Mouse (Mus musculus) spleen, postnatal 0 days (tissue): ENCODE data around the gene Hes2. TPM values are rescaled to one million over a fixed set of nuclear protein-coding genes. Genes with fewer than 3 reads are reported as not detected.

Experiments used
- polyA plus RNA-seq: library from polyadenylated mRNA; unstranded; fragments of >200 nt; fragmentation: Nextera tagmentation; extraction: Ambion mirVana; gene quantifications from 2 replicates; pipeline ENCODE4 v1.2.1, GENCODE M21; 2015

Gene Hes2
- polyA plus RNA-seq, result not detected in 2 replicates

DNA sequence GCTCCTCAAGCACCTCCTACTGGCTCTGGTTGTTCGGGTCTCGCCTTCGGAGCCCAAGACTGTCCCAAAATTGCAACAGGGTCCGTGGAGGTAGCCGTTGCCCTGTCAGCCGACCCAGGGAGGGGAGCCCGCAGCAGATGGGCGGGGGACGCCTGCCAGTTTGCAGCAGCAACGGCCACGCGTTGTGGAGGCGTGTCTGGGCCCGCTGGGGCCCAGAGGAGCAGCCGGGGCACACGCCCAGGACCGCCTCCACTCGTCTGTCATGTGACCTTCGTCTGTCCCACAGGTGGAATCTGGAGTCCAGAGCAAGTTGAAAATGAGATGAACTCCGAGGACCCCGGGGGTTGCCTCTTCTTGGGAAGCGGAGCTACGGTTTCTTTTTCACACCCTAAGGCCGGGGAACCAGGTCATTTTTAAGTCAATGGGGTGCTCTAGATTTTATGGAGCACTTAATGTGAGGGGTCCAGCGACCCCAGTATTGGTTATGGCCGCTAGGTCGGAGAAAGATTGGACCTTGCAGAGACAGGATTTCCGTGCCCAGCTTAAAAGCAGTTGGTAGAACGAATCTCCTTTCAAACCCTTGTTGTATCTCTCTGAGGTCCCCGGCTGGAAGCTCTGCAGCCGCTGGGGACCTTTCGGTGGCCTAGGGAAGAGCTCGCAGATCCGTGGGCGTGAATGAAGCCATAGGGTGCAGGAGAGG, at the start of gene Hes2:
Hes2 (plus strand) TSS at position 283 of the 700 bp plus-strand sequence.

DNA sequence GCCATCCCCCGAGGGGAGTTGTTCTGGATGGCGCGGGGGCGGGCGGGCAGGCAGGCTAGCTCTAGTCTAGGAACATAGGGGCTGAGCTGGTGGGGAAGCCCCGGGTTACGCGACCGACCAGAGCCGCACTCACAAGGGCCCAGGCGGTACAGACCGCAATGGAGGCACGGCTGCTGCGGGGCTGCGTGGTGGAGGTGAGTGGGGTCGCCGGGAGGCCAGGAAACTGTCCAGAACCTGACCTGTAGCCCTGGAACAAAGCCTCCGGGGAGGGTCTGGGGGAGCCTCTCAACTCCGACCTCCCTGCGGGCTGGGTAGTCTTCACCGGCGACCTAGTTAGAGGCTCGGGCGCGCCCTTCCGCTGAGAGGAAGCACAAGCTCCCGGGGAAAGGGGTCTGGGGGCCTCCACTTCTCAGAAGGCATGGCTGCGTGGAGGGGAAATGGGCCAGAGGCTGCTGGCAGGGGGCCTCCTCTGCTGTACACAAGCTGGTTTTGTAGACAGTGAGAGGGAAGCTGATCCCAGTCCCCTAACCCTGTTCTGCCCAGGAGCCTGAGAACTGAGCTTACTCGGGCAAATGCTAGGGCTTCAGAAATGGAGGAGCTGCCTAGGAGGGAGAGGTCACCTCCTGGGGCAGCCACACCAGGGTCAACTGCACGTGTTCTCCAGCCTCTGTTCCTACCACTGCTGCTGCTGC, 42.6 kb upstream of the Hes2 start, which contains the start of gene Tnfrsf25:
Tnfrsf25 (plus strand) TSS at position 14 of the 692 bp plus-strand sequence.

DNA sequence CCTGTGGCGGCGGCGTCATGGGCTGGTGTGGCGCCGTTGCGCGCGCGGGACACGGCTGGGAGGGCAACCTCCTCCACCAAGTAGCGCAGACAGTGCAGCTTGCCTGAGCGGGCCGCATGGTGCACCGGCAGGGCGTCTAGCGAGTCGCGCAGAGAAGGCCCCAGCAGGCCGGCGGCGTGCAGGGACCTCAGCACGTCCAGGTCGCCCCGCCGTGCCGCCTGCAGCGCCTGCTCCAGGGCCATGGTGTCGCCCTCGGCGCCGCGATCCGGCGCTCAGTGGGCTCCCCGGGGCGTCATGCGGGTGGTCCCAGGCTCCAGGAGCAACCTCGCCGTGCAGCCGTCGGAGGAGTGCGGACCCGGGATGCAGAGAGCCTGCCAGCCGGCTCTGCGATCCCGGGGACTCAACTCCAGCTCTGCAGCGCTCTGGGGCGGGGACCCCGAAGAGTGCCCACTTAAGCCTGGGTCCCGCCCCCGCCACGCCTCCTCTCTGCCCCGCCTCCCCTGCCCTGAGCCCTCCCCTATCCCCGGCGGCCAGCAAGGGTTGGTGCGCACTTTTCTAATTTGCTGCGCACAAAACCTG, 6.6 kb upstream of the Hes2 start, which contains the start of gene Espn:
Espn (minus strand) TSS at position 406 of the 579 bp plus-strand sequence.

DNA sequence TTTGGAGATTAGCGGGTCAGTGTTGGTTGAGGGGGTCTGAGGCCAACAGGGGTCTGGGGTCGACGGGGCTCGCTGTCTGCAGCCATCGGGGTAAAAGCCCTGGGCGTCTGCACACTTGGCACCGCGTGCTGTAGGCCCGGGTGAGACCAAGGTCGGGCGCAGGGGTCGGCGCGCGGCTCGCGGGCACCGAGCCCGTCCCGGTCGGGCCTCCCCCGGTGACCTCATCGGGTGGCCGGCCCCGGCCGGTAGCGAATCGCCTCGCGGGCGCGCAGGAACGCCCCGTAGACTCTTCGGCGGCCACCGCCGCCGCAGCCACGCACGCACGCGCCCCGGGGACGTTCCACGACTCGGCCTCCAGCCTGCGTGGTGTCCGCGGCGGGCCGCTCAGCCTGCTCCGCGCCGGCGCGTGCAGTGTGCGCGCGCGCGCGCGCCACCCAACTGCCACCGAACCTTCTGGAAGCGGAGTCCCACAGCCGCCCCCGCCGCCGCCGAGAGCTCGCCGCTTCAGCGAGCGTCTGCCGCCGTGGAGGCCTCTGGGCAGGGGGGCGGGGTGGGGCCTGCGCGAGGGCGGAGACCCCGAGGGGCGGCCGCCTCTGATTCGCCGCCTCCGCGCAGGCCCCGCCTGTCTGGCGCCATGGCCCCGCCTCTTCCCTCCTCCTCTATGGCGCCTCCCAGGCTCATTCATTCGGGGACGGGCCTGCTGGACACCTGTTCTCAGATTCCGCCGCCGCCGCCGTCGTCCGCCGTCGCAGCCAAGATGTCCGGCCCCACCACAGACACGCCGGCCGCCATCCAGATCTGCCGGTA, 19.1 kb downstream of the Hes2 start, which contains the start of gene Acot7:
Acot7 (plus strand) TSS at position 598 of the 807 bp plus-strand sequence.

Other genes starting within 250 kb of the Hes2 start
- 47.9 and 48.4 TPM in 2 replicates for gene Dnajc11, start 225.2 kb upstream of the Hes2 start, polyA plus RNA-seq
- 11.2 and 21.5 TPM in 2 replicates for gene Thap3, start 169.9 kb upstream of the Hes2 start, polyA plus RNA-seq
- gene Phf13, start 162.6 kb upstream of the Hes2 start, polyA plus RNA-seq, result 6.5 and 7.6 TPM in 2 replicates
- 6.8 and 6.9 TPM in 2 replicates for gene Klhl21, start 150.1 kb upstream of the Hes2 start, polyA plus RNA-seq
- 6.6 and 10.6 TPM in 2 replicates for gene Zbtb48, start 131.2 kb upstream of the Hes2 start, polyA plus RNA-seq
- gene Tas1r1, start 120.3 kb upstream of the Hes2 start, polyA plus RNA-seq, result 0.11 and 0.13 TPM in 2 replicates
- gene Nol9, start 119.5 kb upstream of the Hes2 start, polyA plus RNA-seq, result 15.5 and 15.6 TPM in 2 replicates
- 5.7 and 7.3 TPM in 2 replicates for gene Plekhg5, start 86.4 kb upstream of the Hes2 start, polyA plus RNA-seq
- 0.66 and 1.9 TPM in 2 replicates for gene Tnfrsf25, start 42.9 kb upstream of the Hes2 start, polyA plus RNA-seq
- 0.90 and 1.9 TPM in 2 replicates for gene Espn, start 6.5 kb upstream of the Hes2 start, polyA plus RNA-seq
- 22.8 and 28.6 TPM in 2 replicates for gene Acot7, start 19.3 kb downstream of the Hes2 start, polyA plus RNA-seq
- 4.1 and 5.8 TPM in 2 replicates for gene Gpr153, start 115.4 kb downstream of the Hes2 start, polyA plus RNA-seq
- gene Hes3, start 132.8 kb downstream of the Hes2 start, polyA plus RNA-seq, result not detected in 2 replicates
- gene Icmt, start 138.4 kb downstream of the Hes2 start, polyA plus RNA-seq, result 8.7 and 9.3 TPM in 2 replicates
- 0.05 and 0.10 TPM in 2 replicates for gene Rnf207, start 160.1 kb downstream of the Hes2 start, polyA plus RNA-seq
- gene Rpl22, start 166.9 kb downstream of the Hes2 start, polyA plus RNA-seq, result 497 and 537 TPM in 2 replicates
- 0.04 and 0.05 TPM in 2 replicates for gene Chd5, start 179.8 kb downstream of the Hes2 start, polyA plus RNA-seq